Mouse (Mus musculus): ENCODE measurements around the gene Polr2h. TPM values are rescaled to one million over a fixed set of nuclear protein-coding genes. Genes with fewer than 3 reads are reported as not detected.

The Polr2h gene
- polyA plus RNA-seq, 2 experiments, result 77.0 to 121 TPM

- no peaks in the 10 kb centered on the region for H3K9me3 ChIP-seq (ENCODE audit: control insufficient read depth, low read length)
- peaks cover 7% of the 10 kb centered on the region; the same call in 1 of the 2 replicates for H3K4me1 ChIP-seq (ENCODE audit: control insufficient read depth, insufficient read depth, low read length)
- no peak overlapping the region for H3K4me2 ChIP-seq (replicated peaks; ENCODE audit: low read depth, low read length, severe bottlenecking)
- DNase-seq (ENCODE audit: low spot score) (no peak), ATAC-seq (ENCODE audit: low FRiP score, low read depth) (no peak)
- 69% methylated on average over 5 of the region's 5 CpGs for WGBS
- H3K36me3 ChIP-seq (ENCODE audit: control insufficient read depth, insufficient read depth, low read length), result peaks cover 9% of the 10 kb centered on the region; the same call in 1 of the 2 replicates
- peaks cover 26% of the 10 kb centered on the region for H3K27me3 ChIP-seq (ENCODE audit: control insufficient read depth, insufficient read depth, low read length)
- no peak overlapping the region for H3K27ac ChIP-seq (replicated peaks; ENCODE audit: low read depth, low read length)
- TF ChIP-seq POLR2A (IDR thresholded peaks at IDR 0.05; ENCODE audit: borderline replicate concordance, extremely low read depth, insufficient read depth, insufficient read length), result no peak
- no peak overlapping the region for H3K4me3 ChIP-seq (replicated peaks; ENCODE audit: low read length)
- no peak overlapping the region for H3K9ac ChIP-seq (ENCODE audit: low read depth, low read length, severe bottlenecking)
Observed at GRCm38 (mm10) chr16:20731688-20732087, 14.2 kb downstream of the Polr2h start.

GRCm38 (mm10) chr16:20732251-20732924 lies 14.9 kb downstream of the Polr2h start:
- peak; percentile 34 for DNase-seq (ENCODE audit: low spot score)
- 0% methylated on average over 13 of the region's 30 CpGs for WGBS
- no peak for TF ChIP-seq POLR2A (IDR thresholded peaks at IDR 0.05; ENCODE audit: borderline replicate concordance, extremely low read depth, insufficient read depth, insufficient read length)

GRCm38 (mm10) chr16:20732925-20733730 lies 15.7 kb downstream of the Polr2h start, which contains the start of gene Chrd:
Gene Chrd, plus strand, starts transcription at chr16:20733127.
- Histone ChIP-seq H3K4me1 (ENCODE audit: control insufficient read depth, insufficient read depth, low read length) (peaks cover 7% of the 10 kb centered on the region; the same call in 1 of the 2 replicates), H3K9me3 (ENCODE audit: control insufficient read depth, low read length) (no peaks in the 10 kb centered on the region), H3K27ac (replicated peaks; ENCODE audit: low read depth, low read length) (peak within 1 kb of the TSS; percentile 85), H3K9ac (ENCODE audit: low read depth, low read length, severe bottlenecking) (peak within 1 kb of the TSS; percentile 86), H3K4me2 (replicated peaks; ENCODE audit: low read depth, low read length, severe bottlenecking) (peak within 1 kb of the TSS; percentile 96), H3K36me3 (ENCODE audit: control insufficient read depth, insufficient read depth, low read length) (peaks cover 13% of the 10 kb centered on the region; the same call in 1 of the 2 replicates), H3K27me3 (ENCODE audit: control insufficient read depth, insufficient read depth, low read length) (peaks cover 26% of the 10 kb centered on the region), H3K4me3 (replicated peaks; ENCODE audit: low read length) (peak within 1 kb of the TSS; percentile 73)
- WGBS, result under 1% methylated on average over 56 of the region's 70 CpGs
- peak; percentile 90 for ATAC-seq (ENCODE audit: low FRiP score, low read depth)
- peak; percentile 66 for DNase-seq (ENCODE audit: low spot score)
- no peak for TF ChIP-seq POLR2A (IDR thresholded peaks at IDR 0.05; ENCODE audit: borderline replicate concordance, extremely low read depth, insufficient read depth, insufficient read length)

More at GRCm38 (mm10) chr16:20732251-20732924, 14.9 kb downstream of the Polr2h start:
- Histone ChIP-seq H3K4me2 (replicated peaks; ENCODE audit: low read depth, low read length, severe bottlenecking) (peak overlapping the region; percentile 96), H3K4me3 (replicated peaks; ENCODE audit: low read length) (peak overlapping the region; percentile 73), H3K9me3 (ENCODE audit: control insufficient read depth, low read length) (no peaks in the 10 kb centered on the region), H3K27ac (replicated peaks; ENCODE audit: low read depth, low read length) (peak overlapping the region; percentile 85), H3K27me3 (ENCODE audit: control insufficient read depth, insufficient read depth, low read length) (peaks cover 26% of the 10 kb centered on the region), H3K36me3 (ENCODE audit: control insufficient read depth, insufficient read depth, low read length) (peaks cover 12% of the 10 kb centered on the region; the same call in 1 of the 2 replicates), H3K9ac (ENCODE audit: low read depth, low read length, severe bottlenecking) (peak overlapping the region; percentile 86), H3K4me1 (ENCODE audit: control insufficient read depth, insufficient read depth, low read length) (peaks cover 7% of the 10 kb centered on the region; the same call in 1 of the 2 replicates)
- peak; percentile 61 for ATAC-seq (ENCODE audit: low FRiP score, low read depth)

- H3K4me3 ChIP-seq (replicated peaks; ENCODE audit: low read length), result peak within 1 kb of the TSS; percentile 73
- DNase-seq (ENCODE audit: low spot score), result no peak
Observed at GRCm38 (mm10) chr16:20733731-20734730, 16.6 kb downstream of the Polr2h start, which contains the start of gene Thpo. Gene Thpo, minus strand, starts transcription at chr16:20734511.

More at GRCm38 (mm10) chr16:20733731-20734730, 16.6 kb downstream of the Polr2h start, which contains the start of gene Thpo:
- Histone ChIP-seq H3K4me1 (ENCODE audit: control insufficient read depth, insufficient read depth, low read length) (peaks cover 7% of the 10 kb centered on the region; the same call in 1 of the 2 replicates), H3K4me2 (replicated peaks; ENCODE audit: low read depth, low read length, severe bottlenecking) (peak within 1 kb of the TSS; percentile 96), H3K27ac (replicated peaks; ENCODE audit: low read depth, low read length) (no peak within 1 kb of the TSS), H3K9me3 (ENCODE audit: control insufficient read depth, low read length) (no peaks in the 10 kb centered on the region), H3K36me3 (ENCODE audit: control insufficient read depth, insufficient read depth, low read length) (peaks cover 13% of the 10 kb centered on the region; the same call in 1 of the 2 replicates), H3K9ac (ENCODE audit: low read depth, low read length, severe bottlenecking) (peak within 1 kb of the TSS; percentile 86), H3K27me3 (ENCODE audit: control insufficient read depth, insufficient read depth, low read length) (peaks cover 26% of the 10 kb centered on the region)
- TF ChIP-seq POLR2A (IDR thresholded peaks at IDR 0.05; ENCODE audit: borderline replicate concordance, extremely low read depth, insufficient read depth, insufficient read length), result no peak
- no peak for ATAC-seq (ENCODE audit: low FRiP score, low read depth)
- WGBS, result 3% methylated on average over 45 of the region's 45 CpGs

Measured in limb, embryonic 14.5 days (tissue).